Mouse (Mus musculus): Measurements from ENCODE around the gene Ehmt2. TPM values are rescaled to one million over a fixed set of nuclear protein-coding genes. Genes with fewer than 3 reads are reported as not detected.

Gene Ehmt2
- polyA plus RNA-seq (2021; fragmentation: Nextera tagmentation), result 21.5 and 22.0 TPM in 2 replicates
- long read RNA-seq, experiment 1, partial matches to known transcripts, result 40 of 42 reads
- long read RNA-seq, experiment 1, other reads (novel, unspliced or antisense), result 2 of 42 reads
- long read RNA-seq, experiment 2, full-length matches to known transcripts, result 19 of 98 reads
- long read RNA-seq, experiment 2, partial matches to known transcripts, result 69 of 98 reads
- long read RNA-seq, experiment 2, other reads (novel, unspliced or antisense), result 10 of 98 reads

GRCm38 (mm10) chr17:34898160-34898586, at the start of gene Ehmt2, which contains the start of gene C2:
Gene Ehmt2, plus strand, starts transcription at chr17:34898469.
Gene C2, minus strand, starts transcription at chr17:34898265.

GRCm38 (mm10) chr17:34849722-34850516, 48.4 kb upstream of the Ehmt2 start, which contains the start of the genes Skiv2l and Nelfe:
Gene Skiv2l, minus strand, starts transcription at chr17:34850210.
Gene Nelfe, plus strand, starts transcription at chr17:34850391.

GRCm38 (mm10) chr17:34862416-34863081, 35.7 kb upstream of the Ehmt2 start, which contains the start of gene Cfb:
Gene Cfb, minus strand, starts transcription at chr17:34862518.

GRCm38 (mm10) chr17:34879336-34879879, 18.9 kb upstream of the Ehmt2 start, which contains the start of gene Zbtb12:
Gene Zbtb12, plus strand, starts transcription at chr17:34879483.

GRCm38 (mm10) chr17:34881683-34882310, 16.5 kb upstream of the Ehmt2 start, which contains the start of gene Gm20547:
Gene Gm20547, minus strand, starts transcription at chr17:34882042.

GRCm38 (mm10) chr17:34913930-34914665, 15.8 kb downstream of the Ehmt2 start, which contains the start of gene Slc44a4:
Gene Slc44a4, plus strand, starts transcription at chr17:34914466.

GRCm38 (mm10) chr17:34931061-34931734, 32.9 kb downstream of the Ehmt2 start, which contains the start of gene Neu1:
Gene Neu1, plus strand, starts transcription at chr17:34931253.

GRCm38 (mm10) chr17:34959130-34959778, 61.0 kb downstream of the Ehmt2 start, which contains the start of gene Hspa1b:
Gene Hspa1b, minus strand, starts transcription at chr17:34959238.

Small RNA genes within 50 kb of the gene (microRNA-seq; reads per million reads assigned to microRNA genes)
- not detected for gene Mir6972

Other genes starting within 250 kb of the Ehmt2 start
- gene Tnxb, start 227.9 kb upstream of the Ehmt2 start, polyA plus RNA-seq (2021; fragmentation: Nextera tagmentation), result 0.31 and 0.33 TPM in 2 replicates
- 9.3 and 15.6 TPM in 2 replicates for gene C4b, start 154.6 kb upstream of the Ehmt2 start, polyA plus RNA-seq (2021; fragmentation: Nextera tagmentation)
- not detected in 2 replicates for gene Cyp21a1, start 93.9 kb upstream of the Ehmt2 start, polyA plus RNA-seq (2021; fragmentation: Nextera tagmentation)
- gene Stk19, start 61.5 kb upstream of the Ehmt2 start, polyA plus RNA-seq (2021; fragmentation: Nextera tagmentation), result 55.5 and 61.6 TPM in 2 replicates
- gene Dxo, start 61.5 kb upstream of the Ehmt2 start, polyA plus RNA-seq (2021; fragmentation: Nextera tagmentation), result 26.3 and 27.8 TPM in 2 replicates
- gene Skiv2l, start 48.3 kb upstream of the Ehmt2 start, polyA plus RNA-seq (2021; fragmentation: Nextera tagmentation), result 23.6 and 26.5 TPM in 2 replicates
- gene Nelfe, start 48.1 kb upstream of the Ehmt2 start, polyA plus RNA-seq (2021; fragmentation: Nextera tagmentation), result 36.8 and 43.3 TPM in 2 replicates
- 0.49 and 0.80 TPM in 2 replicates for gene Cfb, start 36.0 kb upstream of the Ehmt2 start, polyA plus RNA-seq (2021; fragmentation: Nextera tagmentation)
- 0.23 and 0.26 TPM in 2 replicates for gene Zbtb12, start 19.0 kb upstream of the Ehmt2 start, polyA plus RNA-seq (2021; fragmentation: Nextera tagmentation)
- gene Gm20547, start 16.4 kb upstream of the Ehmt2 start, polyA plus RNA-seq (2021; fragmentation: Nextera tagmentation), result not detected in 2 replicates
- 1.3 and 2.0 TPM in 2 replicates for gene C2, start 204 bp upstream of the Ehmt2 start, polyA plus RNA-seq (2021; fragmentation: Nextera tagmentation)
- 0.29 and 0.30 TPM in 2 replicates for gene Slc44a4, start 16.0 kb downstream of the Ehmt2 start, polyA plus RNA-seq (2021; fragmentation: Nextera tagmentation)
- gene Neu1, start 32.8 kb downstream of the Ehmt2 start, polyA plus RNA-seq (2021; fragmentation: Nextera tagmentation), result 24.8 and 26.2 TPM in 2 replicates
- 0.90 and 1.3 TPM in 2 replicates for gene Hspa1b, start 60.8 kb downstream of the Ehmt2 start, polyA plus RNA-seq (2021; fragmentation: Nextera tagmentation)
- not detected in 2 replicates for gene Gm20481, start 71.4 kb downstream of the Ehmt2 start, polyA plus RNA-seq (2021; fragmentation: Nextera tagmentation)
- gene Hspa1a, start 73.7 kb downstream of the Ehmt2 start, polyA plus RNA-seq (2021; fragmentation: Nextera tagmentation), result 7.2 and 7.7 TPM in 2 replicates
- 0.60 and 0.84 TPM in 2 replicates for gene Hspa1l, start 74.2 kb downstream of the Ehmt2 start, polyA plus RNA-seq (2021; fragmentation: Nextera tagmentation)
- 35.2 and 42.4 TPM in 2 replicates for gene Lsm2, start 83.4 kb downstream of the Ehmt2 start, polyA plus RNA-seq (2021; fragmentation: Nextera tagmentation)
- gene Vars, start 102.5 kb downstream of the Ehmt2 start, polyA plus RNA-seq (2021; fragmentation: Nextera tagmentation), result 20.0 and 21.5 TPM in 2 replicates
- 0.20 TPM in 1 of 2 replicates, not detected in the other for gene Vwa7, start 118.1 kb downstream of the Ehmt2 start, polyA plus RNA-seq (2021; fragmentation: Nextera tagmentation)
- 0.62 and 0.97 TPM in 2 replicates for gene Sapcd1, start 129.5 kb downstream of the Ehmt2 start, polyA plus RNA-seq (2021; fragmentation: Nextera tagmentation)
- 0.33 and 0.59 TPM in 2 replicates for gene Msh5, start 148.3 kb downstream of the Ehmt2 start, polyA plus RNA-seq (2021; fragmentation: Nextera tagmentation)
- gene Clic1, start 151.5 kb downstream of the Ehmt2 start, polyA plus RNA-seq (2021; fragmentation: Nextera tagmentation), result 28.2 and 29.7 TPM in 2 replicates
- 18.0 and 23.6 TPM in 2 replicates for gene Ddah2, start 160.6 kb downstream of the Ehmt2 start, polyA plus RNA-seq (2021; fragmentation: Nextera tagmentation)
- gene Ly6g6c, start 166.9 kb downstream of the Ehmt2 start, polyA plus RNA-seq (2021; fragmentation: Nextera tagmentation), result not detected in 2 replicates
- gene Mpig6b, start 167.7 kb downstream of the Ehmt2 start, polyA plus RNA-seq (2021; fragmentation: Nextera tagmentation), result 0.06 TPM in 1 of 2 replicates, not detected in the other
- 4.4 and 4.6 TPM in 2 replicates for gene Ly6g6e, start 178.4 kb downstream of the Ehmt2 start, polyA plus RNA-seq (2021; fragmentation: Nextera tagmentation)
- gene Ly6g6d, start 179.6 kb downstream of the Ehmt2 start, polyA plus RNA-seq (2021; fragmentation: Nextera tagmentation), result 1.2 and 2.3 TPM in 2 replicates
- gene Ly6g6f, start 187.1 kb downstream of the Ehmt2 start, polyA plus RNA-seq (2021; fragmentation: Nextera tagmentation), result 1.2 and 2.1 TPM in 2 replicates
- 86.3 and 93.9 TPM in 2 replicates for gene Abhd16a, start 190.8 kb downstream of the Ehmt2 start, polyA plus RNA-seq (2021; fragmentation: Nextera tagmentation)
- gene Ly6g5c, start 209.8 kb downstream of the Ehmt2 start, polyA plus RNA-seq (2021; fragmentation: Nextera tagmentation), result not detected in 2 replicates
- not detected in 2 replicates for gene Ly6g5b, start 217.0 kb downstream of the Ehmt2 start, polyA plus RNA-seq (2021; fragmentation: Nextera tagmentation)
- 16.5 and 19.1 TPM in 2 replicates for gene Gpank1, start 223.0 kb downstream of the Ehmt2 start, polyA plus RNA-seq (2021; fragmentation: Nextera tagmentation)
- gene Csnk2b, start 223.6 kb downstream of the Ehmt2 start, polyA plus RNA-seq (2021; fragmentation: Nextera tagmentation), result 212 and 242 TPM in 2 replicates
- gene D17H6S53E, start 227.9 kb downstream of the Ehmt2 start, polyA plus RNA-seq (2021; fragmentation: Nextera tagmentation), result 24.7 and 40.7 TPM in 2 replicates
- gene Apom, start 233.6 kb downstream of the Ehmt2 start, polyA plus RNA-seq (2021; fragmentation: Nextera tagmentation), result not detected in 2 replicates
- 68.3 and 90.8 TPM in 2 replicates for gene Bag6, start 236.7 kb downstream of the Ehmt2 start, polyA plus RNA-seq (2021; fragmentation: Nextera tagmentation)